Mouse (Mus musculus) heart, postnatal 10 days (tissue): Measurements from ENCODE around the gene Atmin. TPM values are rescaled to one million over a fixed set of nuclear protein-coding genes. Genes with fewer than 3 reads are reported as not detected.
A peak's percentile ranks its signal among the peaks of the same experiment; 100 is the strongest.

Experiments used
- DNase-seq, 2 experiments: peaks; one replicate each; pipeline ENCODE4 v3.0.0; 2021
- intact Hi-C: fragments of 180-260 bp; cut with DNase I; formaldehyde crosslinking; loops from one replicate; pipeline ENCODE4 v1.15.1; 2025
- total RNA-seq, 2 experiments: library from RNA; stranded (reverse); gene quantifications; 2 replicates each; pipeline ENCODE4 v1.2.3; 2021

Atmin gene
- total RNA-seq, 2 experiments from 2014 or later: 14.5 to 16.9 TPM

DNA sequence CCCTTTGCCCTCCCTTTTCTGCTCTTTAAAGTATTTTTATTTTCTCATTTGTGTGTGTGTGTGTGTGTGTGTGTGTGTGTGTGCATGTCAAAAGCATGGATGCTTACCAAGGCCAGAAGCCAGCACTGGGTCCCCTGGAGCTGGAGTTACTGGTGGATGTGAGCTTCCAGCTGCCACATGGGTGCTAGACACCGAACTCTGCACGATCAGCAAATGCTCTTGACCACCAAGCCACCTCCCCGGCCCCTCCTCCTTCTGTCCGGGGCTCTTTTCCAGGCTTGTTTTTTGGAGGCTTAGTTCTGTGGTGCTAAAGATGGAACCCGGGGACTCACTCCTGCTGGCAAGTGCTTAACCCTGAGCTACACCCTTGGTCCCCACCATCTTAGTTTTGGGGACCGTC is 3.7 kb downstream of the Atmin start:
- intact Hi-C loops: loop anchor here (10.0 kb wide), 1 partner anchor 528 kb away; no protein-coding TSS in a partner anchor
- peak; percentile 30 to 31 for DNase-seq

DNA sequence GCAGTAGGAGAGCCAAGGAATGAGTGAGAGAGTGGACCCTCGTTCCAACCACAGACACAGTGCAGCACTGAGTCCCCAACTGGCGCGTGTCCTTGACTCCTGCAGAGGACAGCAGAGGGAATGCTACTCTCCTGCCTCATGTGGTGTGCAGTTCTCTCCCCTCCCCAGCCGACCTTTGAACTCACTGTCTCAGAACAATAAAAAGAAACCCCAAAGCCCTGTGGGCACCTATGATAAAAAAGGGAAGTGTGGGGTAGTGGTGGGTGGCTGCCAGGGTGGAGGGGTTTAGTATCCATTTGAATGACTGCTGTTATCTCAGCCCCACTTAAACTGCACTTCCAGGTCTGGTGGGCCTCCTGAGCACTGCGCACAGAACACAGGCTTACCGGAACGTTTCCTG is 4.4 kb downstream of the Atmin start:
- intact Hi-C loops: loop anchor here (10.0 kb wide), 1 partner anchor 527 kb away; no protein-coding TSS in a partner anchor
- DNase-seq: peak; percentile 20 to 23

DNA sequence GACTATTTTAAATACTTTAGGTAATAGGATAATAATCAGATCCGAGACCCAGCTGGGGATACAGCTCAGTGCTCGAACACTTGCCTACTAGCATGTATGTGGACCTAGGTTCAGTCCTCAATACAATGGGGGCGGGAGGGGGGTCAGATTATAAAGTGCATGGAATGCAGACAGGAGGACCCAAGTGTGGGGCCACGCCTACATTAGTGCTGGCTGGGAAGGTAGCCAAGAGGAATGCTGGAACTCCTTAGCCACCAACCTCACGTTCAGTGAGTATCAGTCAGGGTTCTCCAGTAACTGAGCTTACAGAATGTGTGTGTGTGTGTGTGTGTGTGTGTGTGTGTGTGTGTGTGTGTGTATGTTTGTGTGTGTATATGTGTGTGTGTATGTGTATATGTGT is 8.2 kb downstream of the Atmin start:
- intact Hi-C loops: no loop called here
- DNase-seq: peak; percentile 41 to 48

DNA sequence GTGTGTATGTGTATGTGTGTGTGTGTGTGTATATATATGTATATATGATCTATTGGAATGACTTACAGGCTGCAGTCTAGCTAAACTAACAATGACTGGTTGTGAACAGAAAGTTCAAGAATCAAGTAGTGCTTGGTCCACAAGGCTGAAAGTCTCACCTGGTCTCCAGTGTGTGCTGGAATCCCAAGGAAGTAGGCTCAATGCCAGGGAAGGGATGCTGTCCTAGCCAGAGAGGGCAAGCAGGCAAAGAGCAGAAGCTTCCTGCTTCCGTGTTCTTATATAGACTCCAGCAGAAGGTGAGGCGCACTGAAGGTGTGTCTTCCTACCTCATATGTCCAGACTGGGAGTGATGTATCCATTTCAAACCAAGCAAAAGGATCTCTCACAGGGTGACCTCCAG is 8.6 kb downstream of the Atmin start:
- DNase-seq: no peak
- intact Hi-C loops: no loop called here

- intact Hi-C loops: no loop called here
- DNase-seq: no peak
Observed at GRCm38 (mm10) chr8:116952428-116952827, 9.2 kb downstream of the Atmin start.

DNA sequence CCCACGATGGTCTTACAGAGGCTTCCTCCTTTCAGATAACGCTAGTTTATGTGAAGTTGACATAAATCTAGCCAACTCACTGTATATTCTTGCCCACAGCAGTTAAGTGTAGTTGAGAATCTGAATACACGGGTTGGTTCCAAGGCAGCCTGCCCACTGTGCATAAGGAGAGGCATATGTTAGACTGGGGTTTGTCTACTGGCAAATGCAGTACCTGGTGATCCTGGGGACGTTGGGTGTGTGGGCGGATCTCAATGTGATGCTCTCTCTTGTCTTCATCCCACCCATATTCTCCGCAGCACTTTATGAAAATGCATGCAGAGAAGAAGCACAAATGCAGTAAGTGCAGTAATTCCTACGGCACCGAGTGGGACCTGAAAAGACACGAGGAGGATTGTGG is 11.2 kb downstream of the Atmin start:
- DNase-seq: no peak
- intact Hi-C loops: no loop called here

GRCm38 (mm10) chr8:116969531-116969930 is 26.3 kb downstream of the Atmin start:
- intact Hi-C loops: no loop called here
- no peak for DNase-seq

GRCm38 (mm10) chr8:116975066-116975465 is 31.9 kb downstream of the Atmin start:
- DNase-seq: peak in 1 of 2 experiments; percentile 3
- intact Hi-C loops: no loop called here

GRCm38 (mm10) chr8:116975606-116976005 is 32.4 kb downstream of the Atmin start:
- intact Hi-C loops: no loop called here
- DNase-seq: no peak

DNA sequence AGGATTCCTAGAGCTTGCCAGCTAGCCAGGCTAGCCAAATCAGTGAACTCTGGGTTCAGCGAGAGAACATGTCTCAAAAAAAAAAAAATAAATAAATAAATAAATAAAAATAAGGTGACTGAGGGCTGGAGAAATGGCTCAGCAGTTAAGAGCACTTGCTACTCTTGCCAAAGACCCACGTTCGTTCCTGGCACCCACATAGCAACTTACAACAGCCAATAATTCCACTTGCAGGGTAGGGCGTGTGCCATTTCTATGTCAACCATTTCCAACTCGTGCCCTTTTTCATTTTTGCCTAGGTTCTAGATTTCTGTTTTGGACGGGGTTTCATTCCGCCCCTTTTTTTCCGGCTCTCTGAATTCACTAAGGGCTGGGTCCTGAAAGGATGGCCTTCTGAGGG is 34.9 kb downstream of the Atmin start:
- intact Hi-C loops: loop anchor here (2.0 kb wide), 1 partner anchor 57 kb away; the partner anchor contains the start of genes Cenpn and Cmc2
- DNase-seq: peak in 1 of 2 experiments; percentile 3

- DNase-seq: peak; percentile 99
- intact Hi-C loops: loop anchor here (1.0 to 2.0 kb wide), 2 partner anchors 35 to 58 kb away; partner anchors contain the start of genes Atmin, Cenpn and Cmc2
Observed at GRCm38 (mm10) chr8:116978631-116979256, 35.6 kb downstream of the Atmin start, which contains the start of gene 1700030J22Rik. Gene 1700030J22Rik, minus strand, starts transcription at chr8:116978959.

GRCm38 (mm10) chr8:116980117-116980516 is 36.9 kb downstream of the Atmin start:
- intact Hi-C loops: no loop called here

DNA sequence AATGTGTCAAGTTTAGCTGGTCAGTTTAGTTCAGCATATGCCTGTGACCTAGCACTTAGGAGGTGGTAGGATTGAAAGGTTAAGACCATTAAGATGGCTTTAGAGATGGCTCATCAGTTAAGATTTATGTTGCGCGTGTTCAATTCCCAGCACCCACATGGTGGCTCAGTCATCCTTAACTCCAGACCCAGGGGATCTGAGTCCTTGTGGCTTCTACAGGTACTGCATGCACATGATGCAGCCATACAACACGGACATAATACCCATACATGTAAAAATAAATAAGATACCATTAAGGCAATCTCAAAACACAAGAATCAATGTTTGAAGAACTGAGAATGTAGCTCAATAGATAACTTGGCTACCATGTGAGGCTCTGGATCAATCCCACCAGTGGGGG is 46.6 kb downstream of the Atmin start:
- DNase-seq: no peak
- intact Hi-C loops: no loop called here

More at GRCm38 (mm10) chr8:116980117-116980516, 36.9 kb downstream of the Atmin start:
- DNase-seq: peak; percentile 63 to 84

DNA sequence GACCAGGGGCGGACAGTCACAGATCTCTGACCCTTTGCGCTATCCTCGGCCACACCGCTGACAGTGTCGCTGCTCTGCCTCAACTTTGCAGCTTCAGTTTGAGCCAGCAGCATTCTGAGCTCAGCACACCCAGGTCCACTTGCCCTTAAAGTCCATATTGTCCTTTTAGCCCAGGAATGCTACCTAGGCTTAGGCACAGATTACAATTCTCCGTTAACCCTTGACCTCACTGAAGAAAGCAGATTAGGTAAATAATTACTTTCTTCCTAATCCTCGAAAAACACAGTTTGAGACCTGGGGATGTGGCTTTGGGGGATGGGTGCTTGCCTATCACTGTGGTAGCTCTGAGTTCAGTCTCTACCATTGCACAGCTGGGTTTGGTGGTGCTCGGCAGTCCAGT is 48.0 kb downstream of the Atmin start:
- no peak for DNase-seq
- intact Hi-C loops: no loop called here

DNA sequence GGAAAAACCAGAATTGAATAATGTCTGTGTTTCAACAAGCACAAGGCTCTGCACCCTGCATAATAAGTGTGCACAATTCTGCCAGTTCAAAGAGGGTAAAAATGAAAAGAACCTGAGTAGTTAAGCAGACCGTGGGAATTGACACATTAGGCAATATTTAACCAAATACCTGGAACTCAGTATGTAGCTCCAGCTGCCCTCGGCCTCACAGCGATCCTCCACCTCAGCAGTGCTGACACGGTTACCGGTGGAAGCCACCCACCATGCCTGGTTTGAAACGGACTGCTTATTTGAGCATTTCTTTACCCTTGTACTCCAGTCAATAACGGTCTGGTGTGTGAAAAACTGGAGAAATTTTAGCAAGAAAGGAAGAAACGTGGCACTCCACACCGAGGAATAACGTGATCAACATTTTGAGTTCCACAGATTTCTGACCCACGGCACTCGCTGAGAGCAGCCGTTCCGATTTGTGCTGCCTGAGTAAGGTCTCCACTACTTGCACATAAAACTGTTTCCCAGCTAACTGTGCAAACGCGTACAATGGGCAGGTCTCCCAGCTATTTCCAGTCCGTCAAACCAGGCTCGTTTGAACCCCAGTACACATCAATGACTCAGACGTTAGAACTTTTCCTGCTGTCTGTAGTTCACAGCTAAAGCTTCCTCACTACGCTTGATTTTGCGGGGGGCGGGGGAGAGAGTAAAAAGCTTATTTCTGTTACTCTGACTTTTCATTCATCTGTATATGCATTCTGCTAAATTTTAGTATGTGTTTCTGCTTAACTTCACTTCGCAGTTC is 49.2 kb downstream of the Atmin start:
- DNase-seq: peak; percentile 18 to 33
- intact Hi-C loops: no loop called here

- DNase-seq: peak; percentile 99
- intact Hi-C loops: no loop called here
Observed at GRCm38 (mm10) chr8:116993095-116993867, 50.1 kb downstream of the Atmin start, which contains the start of gene Gcsh. Gene Gcsh, minus strand, starts transcription at chr8:116993537.

- no peak for DNase-seq
- intact Hi-C loops: no loop called here
Observed at GRCm38 (mm10) chr8:116994016-116994716, 51.0 kb downstream of the Atmin start.
